Mouse (Mus musculus): ENCODE results near the gene Pop5. TPM values are rescaled to one million over a fixed set of nuclear protein-coding genes. Genes with fewer than 3 reads are reported as not detected.
A peak's percentile ranks its signal among the peaks of the same experiment; 100 is the strongest.

The Pop5 gene
- polyA plus RNA-seq, 1 experiment from 2014 or later: 107 TPM

DNA sequence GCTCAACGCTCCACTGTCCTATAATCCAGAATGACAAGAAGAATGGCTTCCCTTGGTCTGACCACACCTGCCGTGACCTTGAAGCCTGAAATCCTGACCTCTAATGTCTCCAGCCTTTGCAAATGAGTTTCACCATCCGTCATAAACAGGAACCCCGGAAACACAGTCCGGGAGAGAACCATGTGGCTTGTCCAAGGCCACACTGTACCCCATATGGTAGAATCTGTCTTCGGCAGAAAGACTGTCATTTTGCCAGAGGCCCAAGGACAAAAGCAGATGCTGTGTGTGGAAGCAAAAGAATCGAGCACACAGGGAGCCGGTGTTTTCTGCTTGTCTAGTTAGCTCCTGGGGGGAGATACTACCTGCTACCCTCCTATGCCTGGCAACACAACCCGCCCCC lies 23.2 kb upstream of the Pop5 start:
- Histone ChIP-seq H3K27ac (ENCODE audit: low read depth, low read length) (no peak overlapping the region), H3K4me1 (ENCODE audit: control insufficient read depth, insufficient read depth, low read depth, low read length) (peaks cover 7% of the 10 kb centered on the region), H3K9ac (ENCODE audit: low read depth, low read length) (no peak overlapping the region), H3K9me3 (ENCODE audit: control insufficient read depth, low read length) (no peaks in the 10 kb centered on the region), H3K4me3 (ENCODE audit: low read length) (no peak overlapping the region), H3K4me2 (ENCODE audit: low read length) (no peak overlapping the region), H3K36me3 (ENCODE audit: control insufficient read depth, insufficient read depth, low read length) (no peaks in the 10 kb centered on the region), H3K27me3 (replicated peaks; ENCODE audit: control insufficient read depth, insufficient read depth, low read length) (0 out of 2 replicates have a peak, but pooled peaks cover 2% of the 10 kb centered on the region)
- no peak for ATAC-seq
- WGBS: 55% methylated on average over 9 of the region's 9 CpGs

- Histone ChIP-seq H3K9me3 (ENCODE audit: control insufficient read depth, low read length) (no peaks in the 10 kb centered on the region), H3K4me1 (ENCODE audit: control insufficient read depth, insufficient read depth, low read depth, low read length) (peaks cover 7% of the 10 kb centered on the region), H3K27me3 (replicated peaks; ENCODE audit: control insufficient read depth, insufficient read depth, low read length) (0 out of 2 replicates have a peak, but pooled peaks cover 2% of the 10 kb centered on the region), H3K36me3 (ENCODE audit: control insufficient read depth, insufficient read depth, low read length) (no peaks in the 10 kb centered on the region), H3K4me2 (ENCODE audit: low read length) (no peak overlapping the region), H3K4me3 (ENCODE audit: low read length) (no peak overlapping the region), H3K27ac (ENCODE audit: low read depth, low read length) (no peak overlapping the region), H3K9ac (ENCODE audit: low read depth, low read length) (no peak overlapping the region)
- WGBS: 75% methylated on average over 4 of the region's 4 CpGs
- no peak for ATAC-seq
Observed at GRCm38 (mm10) chr5:115212861-115213260, 22.8 kb upstream of the Pop5 start.

- Histone ChIP-seq H3K27ac (ENCODE audit: low read depth, low read length) (peak overlapping the region; percentile 76), H3K4me1 (ENCODE audit: control insufficient read depth, insufficient read depth, low read depth, low read length) (peaks cover 7% of the 10 kb centered on the region), H3K4me3 (ENCODE audit: low read length) (peak overlapping the region; percentile 50), H3K27me3 (replicated peaks; ENCODE audit: control insufficient read depth, insufficient read depth, low read length) (0 out of 2 replicates have a peak, but pooled peaks cover 2% of the 10 kb centered on the region), H3K9ac (ENCODE audit: low read depth, low read length) (peak overlapping the region; percentile 79), H3K9me3 (ENCODE audit: control insufficient read depth, low read length) (no peaks in the 10 kb centered on the region), H3K36me3 (ENCODE audit: control insufficient read depth, insufficient read depth, low read length) (no peaks in the 10 kb centered on the region), H3K4me2 (ENCODE audit: low read length) (peak overlapping the region; percentile 82)
- under 1% methylated on average over 15 of the region's 17 CpGs for WGBS
- ATAC-seq: peak; percentile 77; the same call in 1 of the 2 replicates
Observed at GRCm38 (mm10) chr5:115214864-115215263, 20.8 kb upstream of the Pop5 start.

- WGBS: 14% methylated on average over 27 of the region's 27 CpGs
- H3K9ac ChIP-seq (ENCODE audit: low read depth, low read length): peak overlapping the region; percentile 79
- no peaks in the 10 kb centered on the region for H3K9me3 ChIP-seq (ENCODE audit: control insufficient read depth, low read length)
- peaks cover 7% of the 10 kb centered on the region for H3K4me1 ChIP-seq (ENCODE audit: control insufficient read depth, insufficient read depth, low read depth, low read length)
- no peaks in the 10 kb centered on the region for H3K36me3 ChIP-seq (ENCODE audit: control insufficient read depth, insufficient read depth, low read length)
- 0 out of 2 replicates have a peak, but pooled peaks cover 2% of the 10 kb centered on the region for H3K27me3 ChIP-seq (replicated peaks; ENCODE audit: control insufficient read depth, insufficient read depth, low read length)
- ATAC-seq: peak; percentile 18; the same call in 1 of the 2 replicates
- peak overlapping the region; percentile 76; the same call in 1 of the 2 replicates for H3K27ac ChIP-seq (ENCODE audit: low read depth, low read length)
- peak overlapping the region; percentile 82 for H3K4me2 ChIP-seq (ENCODE audit: low read length)
- peak overlapping the region; percentile 50 for H3K4me3 ChIP-seq (ENCODE audit: low read length)
Observed at GRCm38 (mm10) chr5:115215273-115216185, 20.1 kb upstream of the Pop5 start.

GRCm38 (mm10) chr5:115217998-115218397 lies 17.6 kb upstream of the Pop5 start:
- Histone ChIP-seq H3K36me3 (ENCODE audit: control insufficient read depth, insufficient read depth, low read length) (no peaks in the 10 kb centered on the region), H3K9ac (ENCODE audit: low read depth, low read length) (no peak overlapping the region), H3K27me3 (replicated peaks; ENCODE audit: control insufficient read depth, insufficient read depth, low read length) (0 out of 2 replicates have a peak, but pooled peaks cover 2% of the 10 kb centered on the region), H3K4me3 (ENCODE audit: low read length) (no peak overlapping the region), H3K9me3 (ENCODE audit: control insufficient read depth, low read length) (no peaks in the 10 kb centered on the region), H3K4me1 (ENCODE audit: control insufficient read depth, insufficient read depth, low read depth, low read length) (peaks cover 7% of the 10 kb centered on the region), H3K27ac (ENCODE audit: low read depth, low read length) (no peak overlapping the region), H3K4me2 (ENCODE audit: low read length) (no peak overlapping the region)
- no peak for ATAC-seq
- 92% methylated on average over 12 of the region's 12 CpGs for WGBS

DNA sequence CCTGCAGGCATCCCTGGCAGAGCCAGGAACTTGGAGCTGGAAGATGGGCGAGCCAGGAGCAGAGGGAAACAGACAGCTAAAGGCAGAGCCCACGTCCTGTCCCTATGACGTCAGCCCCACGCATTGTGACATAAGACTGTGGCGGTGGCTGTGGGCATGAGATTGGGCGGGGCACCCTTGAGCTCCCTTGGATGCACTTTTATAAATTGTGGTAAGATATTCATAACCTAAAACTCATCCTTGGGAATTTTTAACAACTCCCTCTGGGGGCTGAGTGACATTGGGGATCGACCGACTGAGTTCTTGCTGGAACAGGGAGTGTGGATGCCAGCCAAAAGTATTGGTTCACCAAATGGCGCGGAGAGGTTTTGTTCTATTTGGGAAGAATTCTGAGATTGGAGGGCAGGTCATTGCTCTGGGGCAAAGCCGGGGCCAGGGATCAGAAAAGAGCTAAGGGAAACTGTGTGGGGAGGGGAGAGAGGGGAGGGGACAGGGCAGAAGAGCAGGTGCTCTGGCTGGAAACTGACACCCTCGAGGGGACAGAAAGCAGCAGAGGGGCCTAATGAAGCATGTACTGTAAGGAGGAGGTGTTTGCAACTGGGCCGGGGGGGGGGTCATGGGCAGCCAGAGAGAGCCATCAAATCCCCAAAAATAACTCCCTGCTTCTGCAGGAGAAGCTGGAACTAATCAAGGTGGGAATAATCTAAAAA lies 14.6 kb upstream of the Pop5 start:
- Histone ChIP-seq H3K9me3 (ENCODE audit: control insufficient read depth, low read length) (no peaks in the 10 kb centered on the region), H3K4me3 (ENCODE audit: low read length) (no peak overlapping the region), H3K9ac (ENCODE audit: low read depth, low read length) (no peak overlapping the region; the same call in 1 of the 2 replicates), H3K4me1 (ENCODE audit: control insufficient read depth, insufficient read depth, low read depth, low read length) (no peaks in the 10 kb centered on the region), H3K4me2 (ENCODE audit: low read length) (no peak overlapping the region), H3K27ac (ENCODE audit: low read depth, low read length) (no peak overlapping the region), H3K36me3 (ENCODE audit: control insufficient read depth, insufficient read depth, low read length) (no peaks in the 10 kb centered on the region), H3K27me3 (replicated peaks; ENCODE audit: control insufficient read depth, insufficient read depth, low read length) (0 out of 2 replicates have a peak, but pooled peaks cover 2% of the 10 kb centered on the region)
- no peak for ATAC-seq
- WGBS: 31% methylated on average over 13 of the region's 13 CpGs

GRCm38 (mm10) chr5:115222485-115222884 lies 13.2 kb upstream of the Pop5 start:
- WGBS: 81% methylated on average over 3 of the region's 3 CpGs
- Histone ChIP-seq H3K9ac (ENCODE audit: low read depth, low read length) (no peak overlapping the region), H3K4me2 (ENCODE audit: low read length) (no peak overlapping the region), H3K27ac (ENCODE audit: low read depth, low read length) (no peak overlapping the region), H3K27me3 (replicated peaks; ENCODE audit: control insufficient read depth, insufficient read depth, low read length) (no peaks in the 10 kb centered on the region), H3K36me3 (ENCODE audit: control insufficient read depth, insufficient read depth, low read length) (no peaks in the 10 kb centered on the region), H3K9me3 (ENCODE audit: control insufficient read depth, low read length) (no peaks in the 10 kb centered on the region), H3K4me3 (ENCODE audit: low read length) (no peak overlapping the region), H3K4me1 (ENCODE audit: control insufficient read depth, insufficient read depth, low read depth, low read length) (no peaks in the 10 kb centered on the region)
- ATAC-seq: no peak

- 50% methylated on average over 15 of the region's 15 CpGs for WGBS
- Histone ChIP-seq H3K36me3 (ENCODE audit: control insufficient read depth, insufficient read depth, low read length) (no peaks in the 10 kb centered on the region), H3K4me2 (ENCODE audit: low read length) (no peak overlapping the region; the same call in 1 of the 2 replicates), H3K27ac (ENCODE audit: low read depth, low read length) (no peak overlapping the region), H3K4me1 (ENCODE audit: control insufficient read depth, insufficient read depth, low read depth, low read length) (peaks cover 6% of the 10 kb centered on the region), H3K4me3 (ENCODE audit: low read length) (no peak overlapping the region), H3K9ac (ENCODE audit: low read depth, low read length) (no peak overlapping the region), H3K27me3 (replicated peaks; ENCODE audit: control insufficient read depth, insufficient read depth, low read length) (no peaks in the 10 kb centered on the region), H3K9me3 (ENCODE audit: control insufficient read depth, low read length) (no peaks in the 10 kb centered on the region)
- ATAC-seq: no peak
Observed at GRCm38 (mm10) chr5:115230830-115231551, 4.6 kb upstream of the Pop5 start.

Measured in hindbrain, embryonic 16.5 days (tissue).